Mouse (Mus musculus) CH12.LX (cell line): ENCODE results near the gene Gtf2f1. TPM values are rescaled to one million over a fixed set of nuclear protein-coding genes. Genes with fewer than 3 reads are reported as not detected.

ENCODE experiments used
- DNase-seq: peaks from one replicate; pipeline ENCODE4 v3.0.0-alpha.2; 2013; ENCODE audit errors: extremely low read depth
- H3K27ac ChIP-seq: 2 replicates; pipeline ENCODE4 v1.5.1; 2012; ENCODE audit warnings: low read depth, mild to moderate bottlenecking, control low read depth, moderate library complexity; ENCODE audit not compliant: insufficient read depth
- H3K27me3 ChIP-seq: replicated peaks from 2 replicates; pipeline ENCODE3; 2012; ENCODE audit warnings: inconsistent platforms
- H3K36me3 ChIP-seq, 2 experiments: replicated peaks in 1 of 2; 2 replicates each; pipeline versions ENCODE3 to v1.6.1; 2012; ENCODE audit warnings: inconsistent platforms in 1 of 2, low read length in 1 of 2, mild to moderate bottlenecking in 1 of 2, mixed read lengths in 1 of 2, moderate library complexity in 1 of 2; ENCODE audit not compliant: control insufficient read depth in 1 of 2, insufficient read depth in 1 of 2
- H3K4me1 ChIP-seq, 2 experiments: 2 replicates each; pipeline ENCODE4 v1.6.1; 2012; ENCODE audit warnings: inconsistent platforms in 1 of 2, moderate library complexity in 1 of 2; ENCODE audit not compliant: insufficient read depth in 2 of 2, control insufficient read depth in 1 of 2
- H3K4me2 ChIP-seq: 2 replicates; pipeline ENCODE4 v1.6.1; 2012; ENCODE audit warnings: low read depth, mild to moderate bottlenecking, control low read depth; ENCODE audit not compliant: poor library complexity, insufficient read depth, severe bottlenecking
- H3K4me3 ChIP-seq, 3 experiments: fragments of 150-350 bp in 1 of 3; sonication (generic) in 1 of 3; replicated peaks in 1 of 3; 2 replicates each; pipeline versions ENCODE3 to v1.5.1; 2011 to 2012; ENCODE audit warnings: low read depth in 2 of 3, low read length in 2 of 3, mild to moderate bottlenecking in 2 of 3, moderate library complexity in 2 of 3, control low read depth in 1 of 3, improper control_type of control experiment in 1 of 3, inconsistent platforms in 1 of 3, mixed read lengths in 1 of 3; ENCODE audit not compliant: poor library complexity in 1 of 3
- H3K79me2 ChIP-seq: replicated peaks from 2 replicates; pipeline ENCODE4 v1.6.1; 2012; ENCODE audit warnings: mild to moderate bottlenecking, moderate library complexity; ENCODE audit not compliant: control insufficient read depth, poor library complexity, insufficient read depth, severe bottlenecking; ENCODE audit errors: extremely low read depth
- H3K9ac ChIP-seq: 2 replicates; pipeline ENCODE4 v1.6.1; 2012; ENCODE audit warnings: low read depth, mild to moderate bottlenecking, control low read depth, moderate library complexity; ENCODE audit not compliant: insufficient read depth
- H3K9me3 ChIP-seq: replicated peaks from 2 replicates; pipeline ENCODE3; 2012; ENCODE audit warnings: low read length, inconsistent platforms, mixed read lengths
- CHD2 ChIP-seq: IDR thresholded peaks from 2 replicates; pipeline ENCODE4 v1.6.1; 2011; ENCODE audit warnings: low read length, improper control_type of control experiment
- ELF1 ChIP-seq: IDR thresholded peaks from 2 replicates; pipeline ENCODE4 v1.6.1; 2014; ENCODE audit warnings: low read depth, mild to moderate bottlenecking, inconsistent platforms, low read length, improper control_type of control experiment
- ETS1 ChIP-seq: conservative IDR thresholded peaks from 2 replicates; pipeline ENCODE4 v1.6.1; 2012; ENCODE audit warnings: low read depth, mild to moderate bottlenecking, inconsistent platforms, low read length, improper control_type of control experiment, moderate library complexity
- JUN ChIP-seq: IDR thresholded peaks from 2 replicates; pipeline ENCODE4 v1.6.1; 2011; ENCODE audit warnings: low read depth, mild to moderate bottlenecking, low read length, improper control_type of control experiment, moderate library complexity; ENCODE audit not compliant: insufficient read depth
- MAX ChIP-seq: IDR thresholded peaks from 2 replicates; pipeline ENCODE4 v1.6.1; 2011; ENCODE audit warnings: low read length, improper control_type of control experiment
- MAZ ChIP-seq: IDR thresholded peaks from 2 replicates; pipeline ENCODE4 v1.6.1; 2012; ENCODE audit warnings: low read depth, mild to moderate bottlenecking, inconsistent platforms, low read length, improper control_type of control experiment, moderate library complexity
- NRF1 ChIP-seq: IDR thresholded peaks from 2 replicates; pipeline ENCODE4 v1.6.1; 2014; ENCODE audit warnings: low read depth, mild to moderate bottlenecking, inconsistent platforms, low read length, improper control_type of control experiment, moderate library complexity
- POLR2A ChIP-seq: IDR thresholded peaks from 2 replicates; pipeline ENCODE4 v1.6.1; 2011; ENCODE audit warnings: low read depth, mild to moderate bottlenecking, improper control_type of control experiment, low read length
- SIN3A ChIP-seq: IDR thresholded peaks from 2 replicates; pipeline ENCODE4 v1.6.1; 2012; ENCODE audit warnings: low read length, improper control_type of control experiment, inconsistent platforms
- ZKSCAN1 ChIP-seq: IDR thresholded peaks from 2 replicates; pipeline ENCODE4 v1.6.1; 2012; ENCODE audit warnings: low read depth, inconsistent platforms, low read length, improper control_type of control experiment, borderline replicate concordance
- ZNF384 ChIP-seq: IDR thresholded peaks from 2 replicates; pipeline ENCODE4 v1.6.1; 2012; ENCODE audit warnings: low read depth, low read length, improper control_type of control experiment, inconsistent platforms
- dilution Hi-C: fragments of 300-500 bp; cut with MboI; formaldehyde crosslinking; loops from 2 replicates; pipeline ENCODE4 v1.14.3; 2020; ENCODE audit warnings: low sequenced_read_pairs; ENCODE audit not compliant: extremely low pct_unique_long_range_greater_than_20kb, extremely low pct_ligation_motif_present
- in situ Hi-C: fragments of 300-500 bp; cut with MboI; formaldehyde crosslinking; loops from 3 replicates; pipeline ENCODE4 v1.14.3; 2019; ENCODE audit warnings: low sequenced_read_pairs, low pct_ligation_motif_present, low pct_unique_long_range_greater_than_20kb, mixed read lengths
- polyA plus RNA-seq: library from polyadenylated mRNA; unstranded; fragments of >175 nt; gene quantifications from 2 replicates; pipeline ENCODE4 v1.2.1, GENCODE M21; 2012; ENCODE audit warnings: low read depth; ENCODE audit not compliant: insufficient read length
- total RNA-seq, 2 experiments: library from RNA; depleted of rRNA; stranded (reverse); fragments of 300-350 nt in 1 of 2; fragments of >200 nt in 1 of 2; gene quantifications; 2 replicates each; pipeline ENCODE4 v1.2.3; 2012 to 2014

The Gtf2f1 gene
- total and polyA plus RNA-seq, 3 experiments = 50.5 to 109 (median 80.4) TPM

DNA sequence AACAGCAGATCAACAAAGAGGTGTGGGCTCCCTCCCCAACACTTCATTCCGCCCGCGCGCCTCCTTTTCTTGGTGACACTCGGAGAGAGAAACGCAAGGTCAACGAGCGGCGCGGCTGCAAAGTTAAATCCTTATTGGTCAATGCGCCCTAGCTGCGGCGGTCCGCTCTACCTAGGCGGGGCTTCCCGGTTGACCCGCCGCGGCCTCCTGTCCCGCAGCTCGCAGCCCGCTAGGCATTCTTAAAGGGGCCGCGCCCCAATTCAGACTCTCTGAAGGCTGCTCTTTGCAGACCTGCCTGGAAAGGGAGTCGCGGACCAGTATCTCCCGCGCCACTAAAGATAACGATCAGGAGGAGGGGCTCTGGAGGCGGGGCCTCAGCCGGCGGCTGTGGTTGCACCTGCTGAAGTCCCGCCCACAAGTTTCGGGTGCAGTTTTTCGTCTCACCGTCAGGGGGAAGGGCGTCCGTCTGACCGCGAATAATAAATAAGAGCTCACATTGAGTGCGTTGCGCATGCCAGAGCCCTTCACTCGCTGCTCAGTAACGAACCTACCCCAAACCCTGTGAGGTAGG lies 49.2 kb upstream of the Gtf2f1 start (continued):
- TF ChIP-seq JUN = no peak

GRCm38 (mm10) chr17:57059486-57059977 lies 48.4 kb upstream of the Gtf2f1 start, which contains the start of gene Slc25a23:
TSS of gene Slc25a23 (minus strand) at chr17:57059863.
- peaks cover 9 to 26% of the 10 kb centered on the region in 2 experiments for H3K4me1 ChIP-seq
- H3K4me3 ChIP-seq = peak within 1 kb of the TSS; percentile 70 to 88 (median 87)
- H3K27me3 ChIP-seq = no peaks in the 10 kb centered on the region
- peaks cover 11 to 27% of the 10 kb centered on the region in 2 experiments for H3K36me3 ChIP-seq
- no peaks in the 10 kb centered on the region for H3K9me3 ChIP-seq
- DNase-seq = peak; percentile 67
- in situ Hi-C loops (no loop called here), dilution Hi-C loops (no loop called here)
- H3K9ac ChIP-seq = peak within 1 kb of the TSS; percentile 92
- 0 out of 2 replicates have a peak within 1 kb of the TSS, but pooled peaks have one; percentile 53 for H3K27ac ChIP-seq
- TF ChIP-seq POLR2A (peak; percentile 30; the same call in 1 of the 2 replicates), SIN3A (no peak), CHD2 (peak; percentile 34; the same call in 1 of the 2 replicates), MAX (0 out of 2 replicates have a peak, but pooled peaks have one; percentile 14)
- peak within 1 kb of the TSS; percentile 52 for H3K4me2 ChIP-seq
- H3K79me2 ChIP-seq = no peaks in the 10 kb centered on the region

- Histone ChIP-seq H3K9me3 (no peaks in the 10 kb centered on the region), H3K9ac (peak within 1 kb of the TSS; percentile 92), H3K27me3 (no peaks in the 10 kb centered on the region), H3K4me3 (peak within 1 kb of the TSS; percentile 70 to 88 (median 87)), H3K27ac (0 out of 2 replicates have a peak within 1 kb of the TSS, but pooled peaks have one; percentile 2), H3K79me2 (no peaks in the 10 kb centered on the region), H3K36me3 (peaks cover 16 to 27% of the 10 kb centered on the region in 2 experiments), H3K4me2 (peak within 1 kb of the TSS; percentile 48), H3K4me1 (peaks cover 9 to 26% of the 10 kb centered on the region in 2 experiments)
- no peak for TF ChIP-seq ZNF384
- no peak for TF ChIP-seq NRF1
- TF ChIP-seq ELF1 = no peak
- no peak for TF ChIP-seq ZKSCAN1
- TF ChIP-seq ETS1 = no peak
- TF ChIP-seq MAZ = no peak
- in situ Hi-C loops (no loop called here), dilution Hi-C loops (no loop called here)
- no peak for DNase-seq
Observed at GRCm38 (mm10) chr17:57058891-57059485, 47.9 kb upstream of the Gtf2f1 start, which contains the start of gene Crb3. TSS of gene Crb3 (plus strand) at chr17:57059105.
